Mouse (Mus musculus) thymus, postnatal 14 days (tissue): ENCODE data around the gene Spata31d1d.

Experiments
- DNase-seq: peaks from one replicate; pipeline ENCODE4 v3.0.0; 2021

Spata31d1d gene

DNA sequence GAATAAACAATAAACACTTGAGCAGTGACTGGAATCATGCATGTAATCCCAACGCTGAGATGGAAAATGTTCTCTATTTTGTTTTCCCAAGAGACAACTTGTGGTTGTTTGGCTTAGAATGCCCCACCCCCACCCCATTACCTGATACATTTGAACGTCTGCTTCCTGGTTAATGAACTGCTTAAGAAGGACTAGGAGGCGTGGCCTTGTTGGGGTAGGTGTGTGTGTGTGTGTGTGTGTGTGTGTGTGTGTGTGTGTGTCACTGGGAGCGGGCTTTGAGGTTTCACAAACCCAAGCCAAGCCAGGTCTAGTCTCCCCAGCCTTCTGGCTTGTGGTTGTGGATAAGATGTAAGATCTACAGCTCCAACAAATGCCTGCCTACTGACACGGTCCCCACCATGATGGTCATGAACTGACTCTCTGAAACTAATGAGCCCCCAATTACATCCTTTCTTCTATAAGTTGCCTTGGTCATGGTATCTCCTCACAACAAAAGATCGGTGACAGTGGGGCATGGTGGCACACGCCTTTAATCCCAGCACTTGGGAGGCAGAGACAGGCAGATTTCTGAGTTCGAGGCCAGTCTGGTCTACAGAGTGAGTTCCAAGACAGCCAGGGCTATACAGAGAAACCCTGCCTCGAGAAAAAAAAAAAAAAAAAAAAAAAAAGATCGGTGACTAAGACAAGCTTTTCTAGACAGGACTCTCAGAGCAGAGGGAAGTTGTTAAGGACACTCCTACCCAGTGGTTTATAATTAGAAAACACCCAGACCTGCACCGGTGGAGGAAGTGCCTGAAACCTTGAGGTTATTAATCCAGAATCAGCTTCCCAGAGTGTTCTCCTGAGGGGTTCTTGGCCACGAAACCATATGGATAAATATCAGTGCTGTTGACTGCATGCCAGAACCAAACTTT, 55.0 kb downstream of the Spata31d1d start:
- DNase-seq, result no peak
